Mouse (Mus musculus): ENCODE results near the gene Cmss1.

DNA sequence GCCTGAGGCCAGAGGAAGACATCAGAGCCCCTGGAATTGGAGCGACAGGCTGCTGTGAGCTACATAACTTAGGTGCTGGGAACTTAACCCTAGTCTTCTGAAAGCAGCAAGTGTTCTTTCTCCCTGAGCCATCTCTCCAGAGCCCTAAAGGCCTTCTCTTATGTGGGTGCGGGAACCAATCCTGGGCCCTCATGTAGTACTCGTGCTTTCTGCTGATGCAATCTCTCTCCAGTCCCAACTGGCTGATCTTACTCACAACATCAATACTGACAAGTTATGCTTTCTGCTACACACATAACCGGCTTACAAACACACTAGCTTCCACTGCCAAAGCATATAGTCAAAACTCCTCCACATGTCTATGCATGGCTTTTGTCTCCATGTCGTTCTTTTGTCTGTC, 120.4 kb downstream of the Cmss1 start:
- TF ChIP-seq EP300 (IDR thresholded peaks at IDR 0.05; ENCODE audit: low read depth) (no peak), CTCF (IDR thresholded peaks at IDR 0.05; ENCODE audit: low read depth) (no peak)
